Mouse (Mus musculus) midbrain, embryonic 16.5 days (tissue): ENCODE data around the gene Birc5. TPM values are rescaled to one million over a fixed set of nuclear protein-coding genes. Genes with fewer than 3 reads are reported as not detected.

Source experiments
- ATAC-seq: fragments of 200-750 bp; cut with Nextera tagmentation; 2 replicates; pipeline ENCODE4 v1.8.0; 2017; ENCODE audit warnings: moderate TSS enrichment
- H3K27ac ChIP-seq: fragments of 300-500 bp; sonication (generic); 2 replicates; pipeline ENCODE4 v1.5.1; 2014; ENCODE audit warnings: mild to moderate bottlenecking, low read length, mixed read lengths
- H3K27me3 ChIP-seq: fragments of 300-500 bp; sonication (generic); 2 replicates; pipeline ENCODE4 v1.6.1; 2014; ENCODE audit warnings: low read depth, low read length, mixed read lengths; ENCODE audit not compliant: control insufficient read depth, insufficient read depth
- H3K36me3 ChIP-seq: fragments of 300-500 bp; sonication (generic); 2 replicates; pipeline ENCODE4 v1.6.1; 2014; ENCODE audit warnings: mild to moderate bottlenecking, low read length, moderate library complexity, mixed read lengths; ENCODE audit not compliant: control insufficient read depth, insufficient read depth
- H3K4me1 ChIP-seq: fragments of 300-500 bp; sonication (generic); 2 replicates; pipeline ENCODE4 v1.6.1; 2014; ENCODE audit warnings: mild to moderate bottlenecking, low read length, mixed read lengths; ENCODE audit not compliant: control insufficient read depth, insufficient read depth
- H3K4me2 ChIP-seq: fragments of 300-500 bp; sonication (generic); 2 replicates; pipeline ENCODE4 v1.6.1; 2014; ENCODE audit warnings: mild to moderate bottlenecking, low read length, mixed read lengths
- H3K4me3 ChIP-seq: fragments of 300-500 bp; sonication (generic); 2 replicates; pipeline ENCODE4 v1.5.1; 2014; ENCODE audit warnings: low read depth, mild to moderate bottlenecking, low read length, moderate library complexity, mixed read lengths
- H3K9ac ChIP-seq: fragments of 300-500 bp; sonication (generic); 2 replicates; pipeline ENCODE4 v1.6.1; 2014; ENCODE audit warnings: low read depth, low read length, mixed read lengths
- H3K9me3 ChIP-seq: fragments of 300-500 bp; sonication (generic); replicated peaks from 2 replicates; pipeline ENCODE4 v1.6.1; 2014; ENCODE audit warnings: mild to moderate bottlenecking, low read length, mixed read lengths; ENCODE audit not compliant: control insufficient read depth, poor library complexity, severe bottlenecking
- WGBS: fragments of 180-500 bp; shearing (Covaris S2); extraction: QIAGEN DNeasy Blood & Tissue Kit; methylation state at CpG from one replicate; pipeline ENCODE4 v1.1.7; 2014; 5-methylcytosine and 5-hydroxymethylcytosine counted together
- polyA plus RNA-seq: library from polyadenylated mRNA; unstranded; fragments of >200 nt; fragmentation: Nextera tagmentation; extraction: Ambion mirVana; gene quantifications from 2 replicates; pipeline ENCODE4 v1.2.1, GENCODE M21; 2015

The Birc5 gene
- polyA plus RNA-seq, 1 experiment from 2014 or later, result 21.0 TPM

DNA sequence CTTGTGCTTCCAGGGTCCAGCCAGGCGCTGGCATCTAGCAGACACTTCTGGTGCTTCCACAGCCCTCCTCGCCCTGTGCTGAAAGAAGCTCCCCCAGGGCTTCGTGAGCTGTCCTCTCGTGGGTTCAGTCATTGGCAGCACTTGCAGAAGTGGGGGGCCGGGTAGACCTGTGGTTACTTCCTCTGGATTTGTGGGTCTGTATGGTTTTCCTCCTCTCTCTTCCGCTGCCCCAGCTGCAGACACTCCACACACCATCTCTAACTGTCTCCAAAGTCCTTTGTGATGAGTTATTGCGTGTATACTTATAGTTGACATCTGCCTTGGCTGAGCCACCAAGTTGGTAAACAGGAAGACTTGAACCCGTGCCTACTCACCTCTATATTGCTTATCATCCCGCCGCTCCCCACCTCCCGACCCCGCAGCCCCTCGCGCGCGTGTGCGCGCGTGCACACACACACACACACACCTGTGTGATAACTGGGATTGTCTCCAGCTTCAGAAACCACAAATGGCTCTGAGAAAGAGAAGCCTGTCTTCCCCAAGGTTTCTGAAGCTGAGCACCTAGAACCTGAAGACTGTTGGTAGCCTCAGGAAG is 42.6 kb downstream of the Birc5 start:
- H3K9ac ChIP-seq, result no peak overlapping the region
- H3K4me3 ChIP-seq, result no peak overlapping the region
- no peak for ATAC-seq
- H3K4me1 ChIP-seq, result peaks cover 27% of the 10 kb centered on the region
- no peaks in the 10 kb centered on the region for H3K36me3 ChIP-seq
- no peaks in the 10 kb centered on the region for H3K9me3 ChIP-seq
- H3K27me3 ChIP-seq, result no peaks in the 10 kb centered on the region
- 94% methylated on average over 19 of the region's 19 CpGs for WGBS
- H3K4me2 ChIP-seq, result no peak overlapping the region
- H3K27ac ChIP-seq, result no peak overlapping the region

- Histone ChIP-seq H3K36me3 (no peaks in the 10 kb centered on the region), H3K9ac (no peak overlapping the region), H3K9me3 (no peaks in the 10 kb centered on the region), H3K27me3 (no peaks in the 10 kb centered on the region), H3K27ac (no peak overlapping the region), H3K4me2 (no peak overlapping the region), H3K4me3 (no peak overlapping the region), H3K4me1 (peaks cover 27% of the 10 kb centered on the region)
- no peak for ATAC-seq
- WGBS, result 66% methylated on average over 6 of the region's 6 CpGs
These were observed 43.1 kb downstream of the Birc5 start for GRCm38 (mm10) chr11:117892199-117892598.

DNA sequence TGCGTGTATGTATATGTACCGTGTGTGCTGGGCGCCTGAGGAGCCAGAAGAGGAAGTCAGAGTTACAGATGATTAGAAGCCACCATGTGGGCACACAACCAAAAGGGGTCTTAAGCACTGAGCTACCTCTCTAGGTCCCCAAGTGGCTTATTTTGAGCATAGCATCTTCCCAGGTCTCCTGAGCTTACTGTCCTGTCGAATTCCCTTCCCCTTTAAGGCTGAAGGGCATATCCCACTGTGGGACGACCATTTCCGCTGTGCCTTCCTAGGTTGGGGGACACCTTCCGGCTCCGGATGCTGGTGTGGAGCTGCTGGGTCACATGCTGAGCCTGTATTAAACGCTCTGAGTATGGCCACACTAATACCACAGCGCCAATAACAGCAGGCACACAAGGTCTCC is 45.6 kb downstream of the Birc5 start:
- Histone ChIP-seq H3K9me3 (no peaks in the 10 kb centered on the region), H3K4me2 (no peak overlapping the region), H3K36me3 (no peaks in the 10 kb centered on the region), H3K27me3 (no peaks in the 10 kb centered on the region), H3K4me3 (no peak overlapping the region), H3K9ac (no peak overlapping the region), H3K27ac (no peak overlapping the region), H3K4me1 (peaks cover 14% of the 10 kb centered on the region)
- no peak for ATAC-seq
- WGBS, result 67% methylated on average over 10 of the region's 10 CpGs

- no peak overlapping the region for H3K27ac ChIP-seq
- H3K9ac ChIP-seq, result no peak overlapping the region
- H3K4me3 ChIP-seq, result no peak overlapping the region
- no peaks in the 10 kb centered on the region for H3K9me3 ChIP-seq
- H3K36me3 ChIP-seq, result no peaks in the 10 kb centered on the region
- H3K4me2 ChIP-seq, result no peak overlapping the region
- WGBS, result 28% methylated on average over 2 of the region's 2 CpGs
- H3K4me1 ChIP-seq, result no peaks in the 10 kb centered on the region
- no peak for ATAC-seq
- no peaks in the 10 kb centered on the region for H3K27me3 ChIP-seq
These were observed 47.5 kb downstream of the Birc5 start for GRCm38 (mm10) chr11:117896533-117896932.

GRCm38 (mm10) chr11:117902282-117902681 is 53.2 kb downstream of the Birc5 start:
- no peaks in the 10 kb centered on the region for H3K9me3 ChIP-seq
- WGBS, result 44% methylated on average over 2 of the region's 2 CpGs
- H3K27ac ChIP-seq, result no peak overlapping the region
- H3K4me3 ChIP-seq, result no peak overlapping the region
- H3K9ac ChIP-seq, result no peak overlapping the region
- H3K4me2 ChIP-seq, result no peak overlapping the region
- H3K4me1 ChIP-seq, result no peaks in the 10 kb centered on the region
- no peaks in the 10 kb centered on the region for H3K36me3 ChIP-seq
- no peaks in the 10 kb centered on the region for H3K27me3 ChIP-seq
- no peak for ATAC-seq

GRCm38 (mm10) chr11:117904442-117904841 is 55.4 kb downstream of the Birc5 start:
- Histone ChIP-seq H3K36me3 (no peaks in the 10 kb centered on the region), H3K4me1 (no peaks in the 10 kb centered on the region), H3K9ac (no peak overlapping the region), H3K4me2 (no peak overlapping the region), H3K4me3 (no peak overlapping the region), H3K9me3 (no peaks in the 10 kb centered on the region), H3K27ac (no peak overlapping the region), H3K27me3 (no peaks in the 10 kb centered on the region)
- ATAC-seq, result no peak
- 87% methylated on average over 8 of the region's 8 CpGs for WGBS

Other genes with a start within 250 kb of the Birc5 start
- 28.1 and 31.6 TPM in 2 replicates for gene Tnrc6c, start 195.0 kb upstream of the Birc5 start, polyA plus RNA-seq
- gene Tmc8, start 67.2 kb upstream of the Birc5 start, polyA plus RNA-seq, result 0.73 and 1.6 TPM in 2 replicates
- 4.2 and 4.5 TPM in 2 replicates for gene Tmc6, start 67.1 kb upstream of the Birc5 start, polyA plus RNA-seq
- not detected in 2 replicates for gene 6030468B19Rik, start 51.6 kb upstream of the Birc5 start, polyA plus RNA-seq
- 0.99 and 1.6 TPM in 2 replicates for gene Gm20708, start 39.6 kb upstream of the Birc5 start, polyA plus RNA-seq
- 12.8 and 13.8 TPM in 2 replicates for gene Syngr2, start 39.6 kb upstream of the Birc5 start, polyA plus RNA-seq
- gene Afmid, start 23.3 kb upstream of the Birc5 start, polyA plus RNA-seq, result 5.6 and 5.9 TPM in 2 replicates
- 9.8 and 12.9 TPM in 2 replicates for gene Tk1, start 23.2 kb upstream of the Birc5 start, polyA plus RNA-seq
- not detected in 2 replicates for gene Tmem235, start 11.5 kb downstream of the Birc5 start, polyA plus RNA-seq
- gene Tha1, start 24.2 kb downstream of the Birc5 start, polyA plus RNA-seq, result 4.2 and 5.0 TPM in 2 replicates
- gene Socs3, start 120.8 kb downstream of the Birc5 start, polyA plus RNA-seq, result 5.9 and 7.2 TPM in 2 replicates
- gene Pgs1, start 137.0 kb downstream of the Birc5 start, polyA plus RNA-seq, result 61.2 and 62.1 TPM in 2 replicates